Mouse (Mus musculus): ENCODE measurements around the gene Obox7. TPM values are rescaled to one million over a fixed set of nuclear protein-coding genes. Genes with fewer than 3 reads are reported as not detected.
A peak's percentile ranks its signal among the peaks of the same experiment; 100 is the strongest.
"Not testable (repeated sequence)": the region's sequence is repeated elsewhere in the genome, so short reads cannot be mapped to it uniquely, and the experiment has no call there.

Obox7 gene
- polyA plus RNA-seq (2016; fragmentation: Nextera tagmentation; extraction: Ambion mirVana), result not detected in 2 replicates

- H3K36me3 ChIP-seq; DNase-seq (ENCODE audit: low spot score); H3K9me3 ChIP-seq (replicated peaks); H3K27me3 ChIP-seq (ENCODE audit: low read depth, poor library complexity, severe bottlenecking); H3K4me1 ChIP-seq; H3K27ac ChIP-seq; H3K4me3 ChIP-seq: not testable (repeated sequence)
- 81% methylated on average over 1 of the region's 1 CpGs for WGBS
These were observed at the start of gene Obox7 for GRCm38 (mm10) chr7:14659196-14659595. TSS of gene Obox7 (plus strand) at chr7:14659496.

- not testable (repeated sequence) for H3K4me1 ChIP-seq; H3K9me3 ChIP-seq (replicated peaks)
- Histone ChIP-seq H3K27ac (peak overlapping the region; percentile 84), H3K36me3 (peaks cover 22% of the 10 kb centered on the region), H3K27me3 (ENCODE audit: low read depth, poor library complexity, severe bottlenecking) (peaks cover 36% of the 10 kb centered on the region), H3K4me3 (peak overlapping the region; percentile 53)
- 8% methylated on average over 99 of the region's 132 CpGs for WGBS
- DNase-seq (ENCODE audit: low spot score), result peak; percentile 60
These were observed 36.4 kb upstream of the Obox7 start for GRCm38 (mm10) chr7:14622556-14623542.

Other genes with a start within 250 kb of the Obox7 start
- gene Sult2a8, start 212.7 kb upstream of the Obox7 start, polyA plus RNA-seq (2016; fragmentation: Nextera tagmentation; extraction: Ambion mirVana), result not detected in 2 replicates
- gene Sult2a7, start 165.3 kb upstream of the Obox7 start, polyA plus RNA-seq (2016; fragmentation: Nextera tagmentation; extraction: Ambion mirVana), result not detected in 2 replicates
- gene Vmn1r90, start 96.0 kb upstream of the Obox7 start, polyA plus RNA-seq (2016; fragmentation: Nextera tagmentation; extraction: Ambion mirVana), result 0.23 and 0.38 TPM in 2 replicates

Measured in limb, embryonic 10.5 days (tissue).